ENCODE assay signal across 14 mouse cellular contexts in the genomic region with DNA sequence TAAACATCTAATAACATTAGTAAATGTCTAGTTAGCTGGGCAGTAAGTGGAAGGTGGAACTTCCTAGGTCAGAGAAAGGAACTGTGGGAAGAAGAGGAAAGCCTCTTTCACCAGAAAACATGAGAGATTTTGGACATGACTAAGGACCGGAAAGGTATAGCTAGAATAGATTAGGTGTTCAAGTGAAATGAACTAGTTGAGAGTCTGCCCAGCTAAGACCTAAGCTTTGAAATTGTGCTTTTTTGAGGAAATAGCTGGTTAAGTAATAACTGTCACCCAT.
DNase-seq lines count a peak whose midpoint lies in the region.
"Had no signal": no experiment of that assay in that cellular context is flagged by ENCODE, and none has a peak within 500 bp of the region (broad histone marks: within the 10 kb centered on the region; RNA-seq: fewer than 3 reads in every experiment).

No protein-coding gene starts in this region.

- DNase-seq in adipocyte (ENCODE audit: low spot score), result peak; percentile 94
- DNase-seq in embryo, embryonic 11 days, result no peak
- DNase-seq: adrenal gland, adult 2 months; adrenal gland, adult 8-10 months; adrenal gland, postnatal 10 days; adrenal gland, postnatal 14 days; adrenal gland, postnatal 25 days; adrenal gland, postnatal 36 days; B cell, adult 2 months; cerebellum, adult 11 months; cerebellum, adult 11-12 months; cerebellum, adult 18-20 months; cerebellum, adult 2 months; cerebellum, adult 8-10 months had no signal
